Mouse (Mus musculus) cerebellum, postnatal 25 days (tissue): Measurements from ENCODE around the gene Emc1.
A peak's percentile ranks its signal among the peaks of the same experiment; 100 is the strongest.
"Not testable (repeated sequence)": the region's sequence is repeated elsewhere in the genome, so short reads cannot be mapped to it uniquely, and the experiment has no call there.

Experiments used
- DNase-seq, 2 experiments: peaks; one replicate each; pipeline ENCODE4 v3.0.0; 2021; ENCODE audit warnings: mixed read lengths in 2 of 2

Gene Emc1

DNA sequence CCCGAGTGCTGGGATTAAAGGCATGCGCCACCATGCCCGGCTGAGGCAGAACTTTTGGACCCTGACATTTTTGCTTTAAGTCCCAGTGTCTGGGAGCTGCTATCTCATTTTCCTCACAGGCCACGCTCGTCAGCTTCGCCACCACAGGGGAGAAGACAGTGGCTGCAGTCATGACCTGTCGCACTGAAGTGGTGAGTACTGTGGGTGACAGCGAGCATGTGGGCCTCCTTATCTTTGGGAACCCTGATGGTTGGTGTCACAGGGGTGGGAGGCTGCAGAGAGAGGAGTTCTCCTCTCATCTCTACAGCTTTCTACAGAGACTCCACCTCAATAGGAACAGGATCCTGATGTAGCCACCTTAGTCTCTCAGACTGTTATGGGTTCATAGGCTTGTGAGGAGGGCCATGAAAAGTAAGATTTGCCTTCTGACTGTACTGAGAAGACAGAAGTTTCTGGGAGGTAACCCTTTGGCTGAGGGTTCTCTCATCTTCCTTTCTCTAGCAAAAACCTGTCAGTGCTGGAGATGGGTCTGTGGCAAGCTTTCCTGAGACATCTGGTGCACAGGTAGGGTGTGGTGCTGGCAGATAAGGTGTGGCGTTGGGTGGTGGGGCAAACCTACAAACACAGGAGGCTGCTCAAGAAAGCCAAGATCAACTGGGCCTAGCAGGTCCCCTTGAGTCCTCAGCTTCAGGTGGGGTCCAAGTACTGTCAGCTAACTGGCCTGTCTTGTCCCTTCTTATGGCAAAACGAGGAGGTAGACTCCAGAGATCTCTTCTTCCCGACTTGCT lies 8.6 kb downstream of the Emc1 start:
- no peak for DNase-seq

GRCm38 (mm10) chr4:139367336-139367735 lies 14.9 kb downstream of the Emc1 start:
- no peak for DNase-seq

- no peak for DNase-seq
Observed at GRCm38 (mm10) chr4:139368038-139368437, 15.7 kb downstream of the Emc1 start.

- DNase-seq: no peak
Observed at GRCm38 (mm10) chr4:139373130-139373529, 20.7 kb downstream of the Emc1 start.

GRCm38 (mm10) chr4:139373531-139373930 lies 21.1 kb downstream of the Emc1 start:
- no peak for DNase-seq

DNA sequence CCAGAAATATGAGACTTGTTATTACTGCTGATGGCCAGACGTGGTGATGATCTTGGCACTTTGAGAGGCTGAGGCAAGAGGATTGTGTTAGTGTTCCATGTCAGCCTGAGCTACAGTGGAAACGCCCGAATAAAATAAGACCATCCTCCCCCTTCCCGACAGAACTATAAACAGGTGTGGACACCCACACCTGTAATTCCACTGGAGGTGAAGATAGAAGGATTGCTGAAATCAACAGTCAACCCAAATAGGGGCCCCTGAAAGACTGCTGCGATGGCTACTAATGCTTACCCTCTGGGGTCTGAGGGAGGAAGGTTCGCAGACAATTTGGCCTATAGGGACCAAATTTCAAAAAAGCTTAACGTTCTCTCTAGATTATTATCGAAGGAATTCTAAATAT lies 27.3 kb downstream of the Emc1 start:
- no peak for DNase-seq

GRCm38 (mm10) chr4:139380207-139380748 lies 27.9 kb downstream of the Emc1 start:
- peak; percentile 100 for DNase-seq

- DNase-seq: no peak
Observed at GRCm38 (mm10) chr4:139380775-139381451, 28.5 kb downstream of the Emc1 start.

DNA sequence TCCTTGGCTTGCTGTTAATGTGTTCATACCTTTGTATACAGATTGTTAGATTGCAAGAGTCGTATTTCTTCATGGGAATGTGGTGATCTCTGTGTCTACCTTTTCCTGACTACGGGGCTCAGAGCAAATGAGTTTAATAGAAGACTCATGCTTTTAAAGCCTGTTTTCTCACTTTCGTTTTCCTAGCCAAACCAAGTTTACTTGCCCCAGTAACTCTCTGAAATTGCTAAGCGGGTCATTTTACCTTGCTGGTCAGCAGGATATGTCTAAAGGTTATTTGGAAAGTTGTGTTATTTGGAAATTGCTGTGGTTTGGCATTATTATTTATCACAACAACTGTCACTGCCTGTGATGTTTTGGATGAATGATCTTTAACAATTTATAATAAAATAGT lies 29.1 kb downstream of the Emc1 start:
- DNase-seq: no peak

DNA sequence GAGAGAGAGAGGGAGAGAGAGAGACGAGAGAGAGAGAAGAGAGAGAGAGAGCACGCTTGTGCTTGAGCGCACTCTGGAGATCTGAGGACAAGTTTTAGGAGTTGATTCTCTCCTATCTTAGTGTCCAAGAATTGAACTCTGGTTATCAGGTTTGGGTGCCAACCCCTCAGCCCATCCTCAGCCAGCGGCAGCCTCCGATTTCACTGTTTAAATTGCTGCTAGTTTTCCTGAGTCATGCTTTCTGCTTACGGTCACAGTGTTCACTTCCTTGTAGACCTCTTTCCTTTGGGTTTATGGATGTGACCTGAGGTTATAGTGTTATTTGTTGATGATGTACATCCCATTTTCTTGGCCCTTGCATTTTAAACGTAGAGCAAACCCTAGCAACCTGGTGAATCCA lies 29.8 kb downstream of the Emc1 start:
- no peak for DNase-seq

DNA sequence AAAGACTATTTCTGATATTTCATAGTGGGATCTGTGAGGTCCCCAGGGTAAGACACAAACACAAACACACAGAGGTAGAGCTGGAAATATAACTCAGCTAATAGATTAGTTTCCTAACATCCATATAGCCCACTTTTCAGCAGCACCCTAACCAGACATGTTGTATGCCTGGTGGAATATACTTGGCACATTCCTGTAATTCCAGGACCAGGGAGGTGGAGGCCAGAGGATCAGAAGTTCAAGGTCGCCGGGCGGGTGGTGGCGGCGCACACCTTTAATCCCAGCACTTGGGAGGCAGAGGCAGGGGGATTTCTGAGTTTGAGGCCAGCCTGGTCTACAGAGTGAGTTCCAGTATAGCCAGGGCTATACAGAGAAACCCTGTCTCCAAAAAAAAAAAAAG lies 33.5 kb downstream of the Emc1 start:
- not testable (repeated sequence) for DNase-seq

DNA sequence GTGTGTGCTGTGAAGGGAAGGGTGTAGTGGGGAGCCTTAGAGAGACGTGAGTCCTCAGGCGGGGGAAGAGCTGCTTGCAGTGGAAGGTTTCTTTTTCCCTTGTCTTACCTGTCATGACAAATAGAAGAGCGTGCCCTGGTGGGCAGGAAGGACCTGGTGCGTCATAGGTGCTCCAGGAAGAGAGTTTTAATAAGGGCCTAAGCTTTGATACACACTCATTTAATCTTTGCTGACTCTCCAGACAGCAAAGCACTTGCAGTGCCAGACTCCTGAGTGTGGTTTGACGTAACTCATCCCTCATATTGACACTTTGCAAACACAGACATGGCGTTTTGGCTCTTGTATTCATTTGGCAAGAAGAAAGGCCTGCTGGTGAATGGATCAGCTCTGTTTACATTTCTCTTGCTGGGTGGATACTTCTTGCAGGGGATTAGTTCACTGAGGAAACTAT lies 34.5 kb downstream of the Emc1 start:
- no peak for DNase-seq

DNA sequence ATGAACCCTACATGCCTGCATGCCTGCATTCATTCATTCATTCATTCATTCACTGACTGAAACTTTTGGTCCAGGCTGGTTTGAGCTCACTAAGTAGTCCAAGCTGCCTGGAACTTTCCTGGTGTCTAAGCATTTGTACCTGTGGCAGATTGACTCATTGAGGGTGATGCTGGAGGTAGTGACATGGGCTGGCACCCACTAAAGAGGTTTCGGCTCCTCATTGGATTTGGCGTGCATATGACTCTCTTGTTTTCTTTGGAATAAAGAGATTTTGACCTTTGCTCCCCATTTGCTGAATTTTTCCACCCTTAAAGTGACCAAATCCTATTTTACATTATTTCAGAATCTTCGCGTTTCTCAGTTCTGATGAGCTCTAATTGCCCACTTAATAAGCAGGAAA lies 37.2 kb downstream of the Emc1 start:
- no peak for DNase-seq

DNA sequence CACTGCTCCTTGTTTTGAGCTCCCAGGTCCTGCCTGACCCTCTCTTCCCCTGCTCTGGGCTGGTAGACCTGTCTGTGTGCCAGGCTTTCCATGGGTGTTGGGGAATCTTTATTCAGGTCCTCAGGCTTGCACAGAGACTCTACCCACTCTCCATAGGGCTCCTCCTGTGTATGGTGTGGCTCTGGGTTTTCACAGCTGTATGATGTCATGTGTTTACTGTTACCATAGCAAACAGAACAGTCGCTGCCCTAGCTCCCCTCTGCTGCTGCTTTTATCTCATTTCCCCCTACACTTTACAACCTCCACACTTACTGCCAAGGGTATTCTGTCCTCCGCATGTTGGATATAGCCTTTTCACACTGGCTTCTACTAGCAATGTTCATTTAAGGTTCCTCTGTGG lies 43.0 kb downstream of the Emc1 start:
- DNase-seq: no peak

DNA sequence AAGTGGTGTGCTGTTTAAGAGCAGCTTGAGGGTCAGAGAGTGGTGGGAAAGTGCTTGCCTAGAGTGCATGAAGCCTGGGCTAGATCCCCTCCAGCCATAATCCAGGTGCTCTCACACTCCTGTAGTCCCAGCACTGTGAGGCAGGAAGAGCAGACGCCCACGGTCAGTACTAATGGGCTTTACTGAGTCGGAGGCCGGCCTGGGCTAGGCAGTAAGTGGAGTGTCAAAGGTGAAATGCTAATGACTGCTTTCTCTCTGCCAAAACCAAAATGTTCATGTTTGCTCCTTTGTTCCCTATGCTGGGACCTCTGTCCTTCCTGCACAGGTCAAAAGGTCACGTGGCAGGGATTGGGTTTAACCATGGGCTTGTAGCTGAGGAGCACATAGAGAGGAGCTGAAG lies 48.1 kb downstream of the Emc1 start:
- no peak for DNase-seq

DNA sequence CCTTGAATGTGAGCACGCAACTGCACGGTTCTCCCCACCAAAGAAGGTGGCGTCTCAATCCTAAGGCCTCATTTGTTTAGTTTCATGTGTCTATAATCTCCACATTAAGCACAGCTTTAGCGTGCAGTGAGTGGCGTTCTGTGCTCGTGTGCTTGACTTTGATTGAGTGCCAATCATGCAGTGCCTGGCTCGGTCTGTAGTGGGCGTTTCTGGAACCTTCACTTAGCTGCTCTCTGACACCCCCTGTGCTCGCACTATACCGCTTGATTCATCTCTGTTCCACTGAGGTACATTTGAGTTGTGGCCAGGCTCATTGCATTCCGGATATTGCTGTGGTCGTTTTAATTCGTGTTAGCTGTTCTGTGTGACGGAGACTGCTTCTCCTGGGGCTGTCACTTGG lies 50.8 kb downstream of the Emc1 start:
- DNase-seq: no peak

DNA sequence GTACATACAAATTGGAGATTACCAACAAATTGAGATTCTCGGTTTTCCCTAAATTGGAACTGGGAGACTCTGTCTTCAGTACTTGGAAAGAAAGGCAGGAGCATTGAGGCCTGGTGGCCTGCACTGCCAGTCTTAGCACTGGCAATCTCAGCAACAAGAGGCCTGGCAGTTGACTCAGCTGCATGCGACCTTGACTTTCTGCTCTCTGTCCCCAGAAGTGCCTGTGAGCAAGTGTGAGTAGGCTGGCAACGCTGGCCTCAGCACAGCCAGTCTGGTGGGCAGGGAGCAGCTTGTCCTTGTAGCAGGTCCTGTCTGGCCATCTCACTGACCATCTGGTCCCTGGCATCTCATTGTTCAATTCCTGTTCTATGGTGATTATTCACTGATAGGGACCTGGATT lies 59.0 kb downstream of the Emc1 start:
- peak; percentile 27 to 37 for DNase-seq

DNA sequence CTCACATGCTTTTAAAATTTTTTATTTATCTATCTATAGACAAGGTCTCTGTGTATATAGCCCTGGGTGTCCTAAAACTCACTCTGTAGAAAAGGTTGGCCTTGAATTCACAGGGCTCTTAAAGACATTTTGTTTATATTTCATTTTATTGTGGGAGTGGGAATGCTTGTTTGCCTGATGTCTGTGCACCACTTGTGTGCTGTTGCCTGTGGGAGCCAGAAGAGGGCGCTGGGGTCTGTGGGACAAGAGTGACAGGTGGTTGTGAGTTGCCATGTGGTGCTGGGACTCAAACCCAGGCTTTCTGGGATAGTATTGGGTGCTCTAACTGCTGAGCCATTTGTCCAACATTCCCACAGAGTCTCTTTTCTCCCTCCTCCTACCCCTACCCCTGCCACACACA lies 65.5 kb downstream of the Emc1 start:
- no peak for DNase-seq

DNA sequence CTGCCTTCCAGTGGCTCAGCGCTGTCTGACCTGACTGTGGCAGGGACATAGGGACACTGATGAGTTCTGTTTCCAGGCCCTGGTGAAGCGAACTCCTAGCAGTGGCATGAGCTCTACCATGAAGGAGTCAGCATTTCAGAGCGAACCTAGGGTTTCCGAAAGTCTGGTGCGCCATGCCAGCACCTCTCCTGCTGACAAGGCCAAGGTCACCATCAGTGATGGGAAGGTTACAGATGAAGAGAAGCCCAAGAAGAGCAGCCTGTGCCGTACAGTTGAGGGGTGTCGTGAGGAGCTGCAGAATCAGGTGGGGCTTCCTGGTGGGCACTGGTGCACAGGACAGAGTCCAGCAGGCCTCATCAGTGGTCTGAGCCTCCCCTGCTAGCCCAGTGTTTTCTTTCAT lies 69.2 kb downstream of the Emc1 start:
- no peak for DNase-seq

DNA sequence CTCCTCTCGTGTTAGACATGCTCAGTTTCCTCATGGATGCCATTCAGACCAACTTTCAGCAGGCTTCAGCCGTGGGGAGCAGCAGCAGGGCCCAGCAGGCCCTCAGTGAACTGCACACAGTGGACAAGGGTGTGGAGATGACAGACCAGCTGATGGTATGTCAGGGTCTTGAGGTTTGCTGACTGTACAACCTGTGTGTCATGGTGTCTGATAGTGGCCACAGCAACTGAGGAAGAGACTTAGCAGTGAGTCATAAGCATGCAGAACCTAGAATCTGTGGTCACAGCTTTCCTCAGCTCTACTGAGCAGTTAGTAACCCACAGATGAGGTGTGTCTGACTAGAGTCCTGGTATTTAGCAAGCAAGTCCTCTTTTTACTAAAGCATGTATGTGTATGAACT lies 70.0 kb downstream of the Emc1 start:
- DNase-seq: no peak

GRCm38 (mm10) chr4:139423270-139423669 lies 70.9 kb downstream of the Emc1 start:
- no peak for DNase-seq
